Mouse (Mus musculus) thymus, adult 2 months (tissue): ENCODE measurements around the gene Vsig10. TPM values are rescaled to one million over a fixed set of nuclear protein-coding genes. Genes with fewer than 3 reads are reported as not detected.

ENCODE experiments used
- DNase-seq: peaks from one replicate; pipeline ENCODE4 v3.0.0; 2021
- H3K27ac ChIP-seq: fragments of 200-500 bp; 2 replicates; pipeline ENCODE4 v1.5.1; 2012; ENCODE audit warnings: low read length, control low read depth; ENCODE audit not compliant: control insufficient read depth, insufficient read depth
- H3K27me3 ChIP-seq: fragments of 200-500 bp; 2 replicates; pipeline ENCODE4 v1.6.1; 2012; ENCODE audit warnings: mild to moderate bottlenecking, low read length, moderate library complexity, mixed read lengths; ENCODE audit not compliant: control insufficient read depth, insufficient read depth
- H3K36me3 ChIP-seq: fragments of 200-500 bp; 2 replicates; pipeline ENCODE4 v1.6.1; 2012; ENCODE audit warnings: mild to moderate bottlenecking, low read length, moderate library complexity; ENCODE audit not compliant: control insufficient read depth, insufficient read depth
- H3K4me1 ChIP-seq: fragments of 200-500 bp; replicated peaks from 2 replicates; pipeline ENCODE4 v1.6.1; 2012; ENCODE audit warnings: low read length; ENCODE audit not compliant: control insufficient read depth, insufficient read depth
- H3K4me3 ChIP-seq: fragments of 200-500 bp; 2 replicates; pipeline ENCODE4 v1.5.1; 2012; ENCODE audit warnings: mild to moderate bottlenecking, low read length, control low read depth, moderate library complexity; ENCODE audit not compliant: control insufficient read depth, insufficient read depth
- CTCF ChIP-seq: fragments of 200-500 bp; IDR thresholded peaks from 2 replicates; pipeline ENCODE4 v1.5.1; 2012; ENCODE audit warnings: mild to moderate bottlenecking, control low read depth, low read length, moderate library complexity, borderline replicate concordance; ENCODE audit not compliant: control insufficient read depth, poor library complexity, insufficient read depth; ENCODE audit errors: extremely low read depth
- POLR2A ChIP-seq: fragments of 200-500 bp; IDR thresholded peaks from 2 replicates; pipeline ENCODE4 v1.6.1; 2012; ENCODE audit warnings: mild to moderate bottlenecking, low read length, control low read depth, moderate library complexity; ENCODE audit not compliant: control insufficient read depth, poor library complexity, insufficient read depth; ENCODE audit errors: extremely low read depth
- WGBS: fragments of 180-500 bp; shearing (Covaris S2); methylation state at CpG from one replicate; pipeline ENCODE4 v1.1.7; 2018; 5-methylcytosine and 5-hydroxymethylcytosine counted together
- polyA plus RNA-seq: library from polyadenylated mRNA; depleted of rRNA; stranded (reverse); fragments of >200 nt; gene quantifications from 2 replicates; pipeline ENCODE4 v1.2.3, GENCODE M21; 2012

Vsig10 gene
- polyA plus RNA-seq, 1 experiment, result 11.5 TPM

- Histone ChIP-seq H3K4me1 (peaks cover 11% of the 10 kb centered on the region), H3K4me3 (peak within 1 kb of the TSS; percentile 73), H3K36me3 (no peaks in the 10 kb centered on the region; the same call in 1 of the 2 replicates), H3K27me3 (no peaks in the 10 kb centered on the region), H3K27ac (no peak within 1 kb of the TSS)
- under 1% methylated on average over 44 of the region's 44 CpGs for WGBS
- DNase-seq, result peak; percentile 95
- TF ChIP-seq CTCF (no peak), POLR2A (peak; percentile 68)
These were observed 70.0 kb downstream of the Vsig10 start, which contains the start of gene Rfc5 for GRCm38 (mm10) chr5:117388877-117389276. Gene Rfc5 (minus strand): TSS chr5:117389047.

GRCm38 (mm10) chr5:117390895-117391294 is 72.0 kb downstream of the Vsig10 start:
- DNase-seq, result no peak
- no peak for TF ChIP-seq CTCF
- no peak for TF ChIP-seq POLR2A
- 88% methylated on average over 1 of the region's 1 CpGs for WGBS
- Histone ChIP-seq H3K27me3 (no peaks in the 10 kb centered on the region), H3K36me3 (no peaks in the 10 kb centered on the region), H3K4me1 (peaks cover 11% of the 10 kb centered on the region), H3K27ac (no peak overlapping the region), H3K4me3 (no peak overlapping the region)

- Histone ChIP-seq H3K27ac (peak overlapping the region; percentile 23; the same call in 1 of the 2 replicates), H3K4me3 (no peak overlapping the region), H3K36me3 (no peaks in the 10 kb centered on the region), H3K4me1 (peaks cover 11% of the 10 kb centered on the region), H3K27me3 (no peaks in the 10 kb centered on the region)
- DNase-seq, result no peak
- TF ChIP-seq CTCF (no peak), POLR2A (no peak)
- WGBS, result 72% methylated on average over 5 of the region's 5 CpGs
These were observed 77.0 kb downstream of the Vsig10 start for GRCm38 (mm10) chr5:117395834-117396233.

- Histone ChIP-seq H3K4me3 (no peak overlapping the region), H3K4me1 (peaks cover 11% of the 10 kb centered on the region), H3K27ac (no peak overlapping the region; the same call in 1 of the 2 replicates), H3K27me3 (no peaks in the 10 kb centered on the region), H3K36me3 (no peaks in the 10 kb centered on the region)
- DNase-seq, result no peak
- no peak for TF ChIP-seq CTCF
- no peak for TF ChIP-seq POLR2A
- WGBS, result 15% methylated on average over 6 of the region's 6 CpGs
These were observed 77.7 kb downstream of the Vsig10 start for GRCm38 (mm10) chr5:117396596-117397014.

GRCm38 (mm10) chr5:117397371-117397770 is 78.5 kb downstream of the Vsig10 start:
- peaks cover 11% of the 10 kb centered on the region for H3K4me1 ChIP-seq
- H3K27me3 ChIP-seq, result no peaks in the 10 kb centered on the region
- no peak overlapping the region for H3K27ac ChIP-seq
- H3K36me3 ChIP-seq, result no peaks in the 10 kb centered on the region
- H3K4me3 ChIP-seq, result no peak overlapping the region
- TF ChIP-seq CTCF (no peak), POLR2A (no peak)
- WGBS, result 78% methylated on average over 6 of the region's 6 CpGs
- no peak for DNase-seq

- no peak overlapping the region for H3K4me3 ChIP-seq
- H3K4me1 ChIP-seq, result peaks cover 11% of the 10 kb centered on the region
- no peaks in the 10 kb centered on the region for H3K36me3 ChIP-seq
- no peak overlapping the region for H3K27ac ChIP-seq
- TF ChIP-seq CTCF, result no peak
- 75% methylated on average over 5 of the region's 5 CpGs for WGBS
- no peak for DNase-seq
- H3K27me3 ChIP-seq, result no peaks in the 10 kb centered on the region
These were observed 79.2 kb downstream of the Vsig10 start for GRCm38 (mm10) chr5:117398007-117398550.

GRCm38 (mm10) chr5:117399281-117399680 is 80.4 kb downstream of the Vsig10 start:
- 92% methylated on average over 9 of the region's 9 CpGs for WGBS
- TF ChIP-seq POLR2A (no peak), CTCF (no peak)
- no peak overlapping the region for H3K4me3 ChIP-seq

More at GRCm38 (mm10) chr5:117399281-117399680, 80.4 kb downstream of the Vsig10 start:
- no peak overlapping the region for H3K27ac ChIP-seq
- H3K27me3 ChIP-seq, result no peaks in the 10 kb centered on the region
- H3K36me3 ChIP-seq, result no peaks in the 10 kb centered on the region
- DNase-seq, result no peak
- H3K4me1 ChIP-seq, result peaks cover 11% of the 10 kb centered on the region
